Mouse (Mus musculus): Measurements from ENCODE around the gene Ehd1. TPM values are rescaled to one million over a fixed set of nuclear protein-coding genes. Genes with fewer than 3 reads are reported as not detected.

The Ehd1 gene
- polyA plus RNA-seq, 1 experiment = 433 TPM

DNA sequence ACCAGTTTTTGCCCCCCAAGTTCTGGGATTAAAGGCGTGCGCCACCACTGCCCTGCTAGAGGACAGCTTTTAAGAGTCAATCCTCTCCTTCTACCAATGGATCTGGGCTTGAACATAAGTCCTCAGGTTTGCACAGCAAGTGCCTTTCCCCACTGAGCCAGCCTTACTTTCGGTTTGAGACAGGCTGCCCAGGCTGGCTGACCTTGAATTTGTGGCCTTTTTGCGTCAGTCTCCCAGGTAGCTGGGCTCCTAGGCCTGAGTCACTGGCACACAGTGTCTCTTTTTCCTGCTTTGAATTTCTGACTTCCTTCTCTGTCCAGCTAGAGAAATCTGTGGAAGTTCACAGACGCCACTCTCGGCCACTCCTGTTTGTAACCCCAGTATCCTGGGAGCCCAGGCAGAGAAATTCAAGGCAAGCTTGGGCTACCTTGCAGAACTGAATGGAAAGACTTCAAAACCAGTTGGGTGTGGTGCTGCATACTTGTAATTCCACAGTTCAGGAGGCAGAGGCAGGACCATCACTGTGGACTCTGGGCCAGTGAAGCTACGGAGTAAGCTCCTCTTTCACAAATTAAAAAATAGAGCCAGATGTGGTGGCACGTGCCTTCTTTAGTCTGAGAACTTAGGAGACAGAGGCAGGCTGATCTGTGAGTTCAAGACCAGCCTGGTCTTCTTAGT is 6.6 kb upstream of the Ehd1 start:
- Histone ChIP-seq H3K4me3 (no peak overlapping the region), H3K27me3 (ENCODE audit: control insufficient read depth, insufficient read depth, insufficient read length) (no peaks in the 10 kb centered on the region), H3ac (ENCODE audit: control insufficient read depth, insufficient read length) (no peak overlapping the region), H3K4me2 (ENCODE audit: low read depth) (no peak overlapping the region), H3K36me3 (ENCODE audit: control insufficient read depth, insufficient read depth) (no peaks in the 10 kb centered on the region), H3K79me2 (ENCODE audit: control insufficient read depth, insufficient read depth) (no peaks in the 10 kb centered on the region)
- TF ChIP-seq MYOG (IDR thresholded peaks at IDR 0.05; ENCODE audit: control insufficient read depth in 1 of 3, insufficient read depth in 1 of 3, insufficient read length in 2 of 3, low read depth in 2 of 3) (no peak), MYOD1 (IDR thresholded peaks at IDR 0.05; ENCODE audit: control insufficient read depth in 1 of 3, insufficient read length in 2 of 3, low read depth in 2 of 3) (no peak), SRF (IDR thresholded peaks at IDR 0.05; ENCODE audit: control insufficient read depth, insufficient read length, low read depth) (no peak), TCF12 (IDR thresholded peaks at IDR 0.05; ENCODE audit: insufficient read depth, poor library complexity, severe bottlenecking) (no peak), POLR2A (IDR thresholded peaks at IDR 0.05; ENCODE audit: insufficient read length, low read depth) (no peak), MAX (IDR thresholded peaks at IDR 0.05; ENCODE audit: low read depth) (no peak), TCF3 (IDR thresholded peaks at IDR 0.05; ENCODE audit: insufficient read length, low read depth) (no peak)

DNA sequence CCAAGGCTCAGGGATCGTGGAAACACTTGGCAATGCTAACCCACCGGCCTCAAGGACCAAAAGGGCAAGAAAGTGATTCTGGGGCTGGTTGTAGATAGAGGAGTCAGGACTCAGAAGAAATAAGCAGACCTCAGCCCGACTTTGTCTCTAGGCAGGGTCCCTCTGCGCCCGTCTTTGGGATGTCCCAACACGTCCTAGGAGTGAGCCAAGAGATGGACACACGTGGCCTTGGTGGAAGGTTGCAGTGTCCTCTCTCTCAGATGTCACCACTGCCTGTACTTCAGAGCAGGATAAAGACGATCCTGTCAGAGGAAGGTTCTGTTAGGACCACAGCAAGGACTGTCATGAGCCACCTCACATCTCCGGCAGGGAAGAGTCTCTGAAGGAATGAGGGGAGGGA is 5.9 kb upstream of the Ehd1 start:
- no peaks in the 10 kb centered on the region for H3K27me3 ChIP-seq (ENCODE audit: control insufficient read depth, insufficient read depth, insufficient read length)
- TF ChIP-seq SRF (IDR thresholded peaks at IDR 0.05; ENCODE audit: control insufficient read depth, insufficient read length, low read depth) (no peak), TCF12 (IDR thresholded peaks at IDR 0.05; ENCODE audit: insufficient read depth, poor library complexity, severe bottlenecking) (no peak), USF1 (IDR thresholded peaks at IDR 0.05; ENCODE audit: low read depth) (no peak), E2F4 (IDR thresholded peaks at IDR 0.05; ENCODE audit: insufficient read depth) (no peak), TCF3 (IDR thresholded peaks at IDR 0.05; ENCODE audit: insufficient read length, low read depth) (no peak), CEBPB (IDR thresholded peaks at IDR 0.05; ENCODE audit: insufficient read depth, poor library complexity, severe bottlenecking) (no peak), POLR2A (IDR thresholded peaks at IDR 0.05; ENCODE audit: insufficient read length, low read depth) (no peak), POLR2AphosphoS2 (IDR thresholded peaks at IDR 0.05; ENCODE audit: insufficient read length, low read depth) (no peak), MAX (IDR thresholded peaks at IDR 0.05; ENCODE audit: low read depth) (no peak), REST (IDR thresholded peaks at IDR 0.05; ENCODE audit: insufficient read depth, insufficient read length) (no peak), MYOG (IDR thresholded peaks at IDR 0.05; ENCODE audit: control insufficient read depth in 1 of 3, insufficient read depth in 1 of 3, insufficient read length in 2 of 3, low read depth in 2 of 3) (no peak), MYOD1 (IDR thresholded peaks at IDR 0.05; ENCODE audit: control insufficient read depth in 1 of 3, insufficient read length in 2 of 3, low read depth in 2 of 3) (no peak)
- H3K4me2 ChIP-seq (ENCODE audit: low read depth) = no peak overlapping the region
- no peak overlapping the region for H3K4me3 ChIP-seq
- no peaks in the 10 kb centered on the region for H3K79me2 ChIP-seq (ENCODE audit: control insufficient read depth, insufficient read depth)
- no peak overlapping the region for H3ac ChIP-seq (ENCODE audit: control insufficient read depth, insufficient read length)
- H3K36me3 ChIP-seq (ENCODE audit: control insufficient read depth, insufficient read depth) = no peaks in the 10 kb centered on the region

DNA sequence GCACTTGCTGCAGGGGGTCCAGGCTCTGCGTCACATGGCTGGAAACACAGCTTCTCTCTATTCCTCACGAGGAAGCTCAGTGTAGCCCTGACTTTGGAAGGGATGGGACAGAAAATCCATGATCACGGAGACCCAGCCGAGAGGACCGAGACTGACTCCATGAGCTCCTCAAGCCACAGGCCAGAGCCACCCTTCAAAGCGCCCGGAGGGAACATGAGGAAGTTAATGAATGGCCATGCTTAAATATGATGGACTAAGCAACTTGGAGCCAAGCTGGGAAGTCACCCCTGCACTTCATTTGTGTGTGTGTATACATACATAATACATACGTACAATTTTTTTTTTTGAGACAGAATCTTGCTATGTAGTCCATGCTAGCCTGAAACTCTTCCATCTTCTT is 5.3 kb upstream of the Ehd1 start:
- Histone ChIP-seq H3K4me3 (no peak overlapping the region), H3K36me3 (ENCODE audit: control insufficient read depth, insufficient read depth) (no peaks in the 10 kb centered on the region), H3K27me3 (ENCODE audit: control insufficient read depth, insufficient read depth, insufficient read length) (no peaks in the 10 kb centered on the region), H3ac (ENCODE audit: control insufficient read depth, insufficient read length) (no peak overlapping the region), H3K79me2 (ENCODE audit: control insufficient read depth, insufficient read depth) (no peaks in the 10 kb centered on the region), H3K4me2 (ENCODE audit: low read depth) (no peak overlapping the region)
- TF ChIP-seq MAX (IDR thresholded peaks at IDR 0.05; ENCODE audit: low read depth) (no peak), MYOD1 (IDR thresholded peaks at IDR 0.05; ENCODE audit: control insufficient read depth in 1 of 3, insufficient read length in 2 of 3, low read depth in 2 of 3) (no peak), CEBPB (IDR thresholded peaks at IDR 0.05; ENCODE audit: insufficient read depth, poor library complexity, severe bottlenecking) (no peak), TCF3 (IDR thresholded peaks at IDR 0.05; ENCODE audit: insufficient read length, low read depth) (no peak), E2F4 (IDR thresholded peaks at IDR 0.05; ENCODE audit: insufficient read depth) (no peak), SRF (IDR thresholded peaks at IDR 0.05; ENCODE audit: control insufficient read depth, insufficient read length, low read depth) (no peak), POLR2AphosphoS2 (IDR thresholded peaks at IDR 0.05; ENCODE audit: insufficient read length, low read depth) (no peak), TCF12 (IDR thresholded peaks at IDR 0.05; ENCODE audit: insufficient read depth, poor library complexity, severe bottlenecking) (no peak), REST (IDR thresholded peaks at IDR 0.05; ENCODE audit: insufficient read depth, insufficient read length) (no peak), POLR2A (IDR thresholded peaks at IDR 0.05; ENCODE audit: insufficient read length, low read depth) (no peak), USF1 (IDR thresholded peaks at IDR 0.05; ENCODE audit: low read depth) (no peak), MYOG (IDR thresholded peaks at IDR 0.05; ENCODE audit: control insufficient read depth in 1 of 3, insufficient read depth in 1 of 3, insufficient read length in 2 of 3, low read depth in 2 of 3) (no peak)

DNA sequence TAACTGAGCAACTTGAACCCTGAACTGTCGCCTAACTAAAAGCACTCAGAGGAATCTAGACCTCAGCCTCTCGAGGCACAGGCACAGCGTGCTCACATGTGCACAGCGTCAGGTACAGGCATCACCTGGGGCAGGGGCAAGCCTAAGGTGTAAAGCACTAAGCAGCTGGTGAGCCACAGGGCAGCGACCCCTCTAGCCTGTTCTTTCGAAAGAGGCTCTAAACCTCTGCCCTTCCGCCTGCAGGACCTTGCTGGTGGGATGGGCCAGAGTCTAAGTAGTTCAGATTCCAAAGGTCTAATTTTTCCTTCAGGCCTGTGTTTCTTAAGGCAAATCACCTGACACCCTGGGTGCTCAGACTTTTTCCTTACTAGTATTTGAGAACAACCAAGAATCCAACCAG is 4.5 kb upstream of the Ehd1 start:
- H3K79me2 ChIP-seq (ENCODE audit: control insufficient read depth, insufficient read depth) = peaks cover 2% of the 10 kb centered on the region
- no peak overlapping the region for H3K4me3 ChIP-seq
- no peaks in the 10 kb centered on the region for H3K36me3 ChIP-seq (ENCODE audit: control insufficient read depth, insufficient read depth)
- no peaks in the 10 kb centered on the region for H3K27me3 ChIP-seq (ENCODE audit: control insufficient read depth, insufficient read depth, insufficient read length)
- no peak overlapping the region for H3K4me2 ChIP-seq (ENCODE audit: low read depth)
- no peak overlapping the region for H3ac ChIP-seq (ENCODE audit: control insufficient read depth, insufficient read length)
- TF ChIP-seq POLR2AphosphoS2 (IDR thresholded peaks at IDR 0.05; ENCODE audit: insufficient read length, low read depth) (no peak), TCF3 (IDR thresholded peaks at IDR 0.05; ENCODE audit: insufficient read length, low read depth) (no peak), MYOD1 (IDR thresholded peaks at IDR 0.05; ENCODE audit: control insufficient read depth in 1 of 3, insufficient read length in 2 of 3, low read depth in 2 of 3) (no peak), CEBPB (IDR thresholded peaks at IDR 0.05; ENCODE audit: insufficient read depth, poor library complexity, severe bottlenecking) (no peak), POLR2A (IDR thresholded peaks at IDR 0.05; ENCODE audit: insufficient read length, low read depth) (no peak), MYOG (IDR thresholded peaks at IDR 0.05; ENCODE audit: control insufficient read depth in 1 of 3, insufficient read depth in 1 of 3, insufficient read length in 2 of 3, low read depth in 2 of 3) (no peak), SRF (IDR thresholded peaks at IDR 0.05; ENCODE audit: control insufficient read depth, insufficient read length, low read depth) (no peak), MAX (IDR thresholded peaks at IDR 0.05; ENCODE audit: low read depth) (no peak), TCF12 (IDR thresholded peaks at IDR 0.05; ENCODE audit: insufficient read depth, poor library complexity, severe bottlenecking) (no peak)

Data from myocyte (in vitro differentiated cells).